Mouse (Mus musculus) forebrain, embryonic 14.5 days (tissue): ENCODE results near the gene Casp4. TPM values are rescaled to one million over a fixed set of nuclear protein-coding genes. Genes with fewer than 3 reads are reported as not detected.

ENCODE experiments used
- ATAC-seq: fragments of 200-750 bp; cut with Nextera tagmentation; 2 replicates; pipeline ENCODE4 v1.8.0; 2017; ENCODE audit warnings: mild to moderate bottlenecking, moderate library complexity
- DNase-seq: peaks from one replicate; pipeline ENCODE4 v3.0.0-alpha.2; 2015; ENCODE audit warnings: low spot score
- H3K27ac ChIP-seq: fragments of 300-500 bp; sonication (generic); 2 replicates; pipeline ENCODE4 v1.5.1; 2014; ENCODE audit warnings: low read depth, mild to moderate bottlenecking, control low read depth, low read length, moderate library complexity
- H3K27me3 ChIP-seq: fragments of 300-500 bp; sonication (generic); replicated peaks from 2 replicates; pipeline ENCODE4 v1.6.1; 2014; ENCODE audit warnings: low read length, control low read depth, mixed read lengths; ENCODE audit not compliant: control insufficient read depth, insufficient read depth
- H3K36me3 ChIP-seq: fragments of 300-500 bp; sonication (generic); 2 replicates; pipeline ENCODE4 v1.6.1; 2014; ENCODE audit warnings: low read length, control low read depth; ENCODE audit not compliant: control insufficient read depth, insufficient read depth
- H3K4me1 ChIP-seq: fragments of 300-500 bp; sonication (generic); 2 replicates; pipeline ENCODE4 v1.6.1; 2014; ENCODE audit warnings: antibody characterized with exemption, low read length, control low read depth; ENCODE audit not compliant: control insufficient read depth, insufficient read depth
- H3K4me2 ChIP-seq: fragments of 300-500 bp; sonication (generic); 2 replicates; pipeline ENCODE4 v1.6.1; 2014; ENCODE audit warnings: mild to moderate bottlenecking, control low read depth, low read length
- H3K4me3 ChIP-seq: fragments of 300-500 bp; sonication (generic); 2 replicates; pipeline ENCODE4 v1.5.1; 2014; ENCODE audit warnings: low read depth, low read length, control low read depth
- H3K9ac ChIP-seq: fragments of 300-500 bp; sonication (generic); 2 replicates; pipeline ENCODE4 v1.6.1; 2014; ENCODE audit warnings: mild to moderate bottlenecking, low read length, control low read depth, moderate library complexity
- H3K9me3 ChIP-seq: fragments of 300-500 bp; sonication (generic); replicated peaks from 2 replicates; pipeline ENCODE4 v1.6.1; 2016; ENCODE audit warnings: low read length, control low read depth, mixed read lengths; ENCODE audit not compliant: control insufficient read depth
- WGBS: fragments of 180-500 bp; shearing (Covaris S2); extraction: QIAGEN DNeasy Blood & Tissue Kit; methylation state at CpG from one replicate; pipeline ENCODE4 v1.1.7; 2014; 5-methylcytosine and 5-hydroxymethylcytosine counted together
- polyA plus RNA-seq: library from polyadenylated mRNA; unstranded; fragments of >200 nt; fragmentation: Nextera tagmentation; extraction: Ambion mirVana; gene quantifications from 2 replicates; pipeline ENCODE4 v1.2.1, GENCODE M21; 2014

Casp4 gene
- 0.25 and 0.38 TPM in 2 replicates for polyA plus RNA-seq

- no peak within 1 kb of the TSS for H3K27ac ChIP-seq
- 86% methylated on average over 5 of the region's 5 CpGs for whole genome bisulfite sequencing
- ATAC-seq (no peak), DNase-seq (no peak)
- no peaks in the 10 kb centered on the region for H3K36me3 ChIP-seq
- no peaks in the 10 kb centered on the region for H3K9me3 ChIP-seq
- no peak within 1 kb of the TSS for H3K4me3 ChIP-seq
- no peak within 1 kb of the TSS for H3K9ac ChIP-seq
- H3K4me1 ChIP-seq: no peaks in the 10 kb centered on the region
- H3K4me2 ChIP-seq: no peak within 1 kb of the TSS
- H3K27me3 ChIP-seq: no peaks in the 10 kb centered on the region
These were observed at the start of gene Casp4 for GRCm38 (mm10) chr9:5308561-5308960. Casp4 (plus strand) TSS chr9:5308828.

- DNase-seq: peak; percentile 5
- no peak overlapping the region for H3K4me3 ChIP-seq
- no peaks in the 10 kb centered on the region for H3K36me3 ChIP-seq
- H3K9me3 ChIP-seq: no peaks in the 10 kb centered on the region
- 36% methylated on average over 2 of the region's 2 CpGs for WGBS
- H3K27me3 ChIP-seq: no peaks in the 10 kb centered on the region
- no peaks in the 10 kb centered on the region for H3K4me1 ChIP-seq
- H3K27ac ChIP-seq: no peak overlapping the region
- no peak overlapping the region for H3K9ac ChIP-seq
- ATAC-seq: no peak
- H3K4me2 ChIP-seq: no peak overlapping the region
These were observed 44.6 kb upstream of the Casp4 start for GRCm38 (mm10) chr9:5263951-5264475.

GRCm38 (mm10) chr9:5270274-5270673 lies 38.4 kb upstream of the Casp4 start:
- ATAC-seq (no peak), DNase-seq (no peak)
- Histone ChIP-seq H3K9ac (no peak overlapping the region), H3K36me3 (no peaks in the 10 kb centered on the region), H3K4me3 (no peak overlapping the region), H3K4me1 (no peaks in the 10 kb centered on the region), H3K27ac (no peak overlapping the region), H3K27me3 (no peaks in the 10 kb centered on the region), H3K9me3 (no peaks in the 10 kb centered on the region), H3K4me2 (no peak overlapping the region)
- WGBS: 90% methylated on average over 2 of the region's 2 CpGs

GRCm38 (mm10) chr9:5270884-5271283 lies 37.7 kb upstream of the Casp4 start:
- no peaks in the 10 kb centered on the region for H3K27me3 ChIP-seq
- DNase-seq (no peak), ATAC-seq (no peak)
- WGBS: 75% methylated on average over 1 of the region's 1 CpGs
- no peak overlapping the region for H3K4me2 ChIP-seq
- no peaks in the 10 kb centered on the region for H3K36me3 ChIP-seq
- H3K9me3 ChIP-seq: no peaks in the 10 kb centered on the region
- H3K4me1 ChIP-seq: no peaks in the 10 kb centered on the region
- no peak overlapping the region for H3K27ac ChIP-seq
- H3K4me3 ChIP-seq: no peak overlapping the region
- no peak overlapping the region for H3K9ac ChIP-seq

- ATAC-seq: no peak
- no peak overlapping the region for H3K4me3 ChIP-seq
- H3K4me1 ChIP-seq: no peaks in the 10 kb centered on the region
- DNase-seq: no peak
- 90% methylated on average over 6 of the region's 6 CpGs for WGBS
- no peak overlapping the region for H3K27ac ChIP-seq
- no peaks in the 10 kb centered on the region for H3K27me3 ChIP-seq
- H3K9me3 ChIP-seq: no peaks in the 10 kb centered on the region
- H3K9ac ChIP-seq: no peak overlapping the region
- no peak overlapping the region for H3K4me2 ChIP-seq
- no peaks in the 10 kb centered on the region for H3K36me3 ChIP-seq
These were observed 37.2 kb upstream of the Casp4 start for GRCm38 (mm10) chr9:5271334-5271845.

GRCm38 (mm10) chr9:5286071-5286470 lies 22.6 kb upstream of the Casp4 start:
- Histone ChIP-seq H3K9me3 (no peaks in the 10 kb centered on the region), H3K36me3 (no peaks in the 10 kb centered on the region), H3K9ac (no peak overlapping the region), H3K27me3 (no peaks in the 10 kb centered on the region), H3K4me2 (no peak overlapping the region), H3K27ac (no peak overlapping the region), H3K4me1 (no peaks in the 10 kb centered on the region), H3K4me3 (no peak overlapping the region)
- WGBS: 90% methylated on average over 2 of the region's 2 CpGs
- ATAC-seq (no peak), DNase-seq (no peak)

- Histone ChIP-seq H3K4me1 (no peaks in the 10 kb centered on the region), H3K27ac (no peak overlapping the region), H3K4me2 (no peak overlapping the region), H3K4me3 (no peak overlapping the region), H3K36me3 (no peaks in the 10 kb centered on the region), H3K9me3 (no peaks in the 10 kb centered on the region), H3K9ac (no peak overlapping the region), H3K27me3 (no peaks in the 10 kb centered on the region)
- DNase-seq (no peak), ATAC-seq (no peak)
These were observed 22.0 kb upstream of the Casp4 start for GRCm38 (mm10) chr9:5286597-5286996.

GRCm38 (mm10) chr9:5296354-5297237 lies 12.0 kb upstream of the Casp4 start:
- H3K4me2 ChIP-seq: no peak overlapping the region
- H3K9me3 ChIP-seq: no peaks in the 10 kb centered on the region
- no peak overlapping the region for H3K27ac ChIP-seq
- H3K27me3 ChIP-seq: no peaks in the 10 kb centered on the region
- no peak overlapping the region for H3K4me3 ChIP-seq
- DNase-seq (no peak), ATAC-seq (no peak)
- no peak overlapping the region for H3K9ac ChIP-seq
- 81% methylated on average over 2 of the region's 2 CpGs for WGBS
- no peaks in the 10 kb centered on the region for H3K4me1 ChIP-seq
- H3K36me3 ChIP-seq: no peaks in the 10 kb centered on the region
